ENCODE assay signal across 1 mouse cellular context in the genomic region with DNA sequence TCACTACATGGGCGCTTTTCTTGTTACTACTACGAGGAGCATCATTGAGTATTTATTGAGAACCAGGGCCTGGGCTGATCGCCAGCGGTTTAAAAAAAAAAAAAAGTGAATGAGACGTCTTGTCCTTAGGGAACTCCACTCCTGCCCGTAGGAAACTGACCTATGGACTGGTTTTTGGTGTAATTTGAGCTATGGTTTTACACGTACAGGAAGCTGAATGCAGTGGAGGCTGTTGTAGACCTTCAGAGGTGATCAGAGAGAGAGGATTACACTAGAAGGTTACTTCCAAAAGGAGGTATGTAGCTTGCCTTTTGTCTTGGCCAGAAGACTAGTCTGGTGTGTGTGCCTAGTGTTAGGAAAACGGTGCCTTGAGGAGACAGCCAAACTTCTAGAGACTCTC.
TF ChIP-seq lines count a peak whose summit lies in the region.

No protein-coding gene starts in this region.

TF ChIP-seq in CH12.LX, 34 proteins besides CTCF, POLR2A, EP300 and RAD21 (continued from another document):
- no peak for TF ChIP-seq MAFK (IDR thresholded peaks at IDR 0.05; ENCODE audit: insufficient replicate concordance, low read length)
- TF ChIP-seq MYC (IDR thresholded peaks at IDR 0.05; ENCODE audit: low read depth, low read length), result no peak
- peak; percentile 35; the same call in 1 of the 2 replicates for TF ChIP-seq ZMIZ1 (IDR thresholded peaks at IDR 0.05; ENCODE audit: low read depth, low read length)
- TF ChIP-seq MAX (IDR thresholded peaks at IDR 0.05; ENCODE audit: low read length), result no peak
- no peak for TF ChIP-seq NRF1 (IDR thresholded peaks at IDR 0.05; ENCODE audit: low read depth, low read length)
